Mouse (Mus musculus): ENCODE measurements at regions not wholly inside any gene's neighbourhood (a gene's known extent, or its start where the extent isn't known, plus 50 kb on each side); places are given as distances from the start of the nearest gene placed in this dataset.

- DNase-seq (ENCODE audit: low spot score in 2 of 2), result no peak
These were observed 1296.3 kb upstream of the Ppp6c start for GRCm38 (mm10) chr2:40522536-40522935.

- no peak for DNase-seq (ENCODE audit: low spot score in 2 of 2)
These were observed 1284.5 kb upstream of the Ppp6c start for GRCm38 (mm10) chr2:40510594-40511304.

GRCm38 (mm10) chr2:40478747-40479662 is 1252.8 kb upstream of the Ppp6c start:
- no peak for DNase-seq (ENCODE audit: low spot score in 2 of 2)

GRCm38 (mm10) chr2:40477414-40477813 is 1251.2 kb upstream of the Ppp6c start:
- no peak for DNase-seq (ENCODE audit: low spot score in 2 of 2)

- peak in 1 of 2 experiments; percentile 1 for DNase-seq (ENCODE audit: low spot score in 2 of 2)
These were observed 1230.1 kb upstream of the Ppp6c start for GRCm38 (mm10) chr2:40456374-40456773.

GRCm38 (mm10) chr2:40432821-40433490 is 1206.7 kb upstream of the Ppp6c start:
- no peak for DNase-seq (ENCODE audit: low spot score in 2 of 2)

GRCm38 (mm10) chr2:40431335-40431734 is 1205.1 kb upstream of the Ppp6c start:
- no peak for DNase-seq (ENCODE audit: low spot score in 2 of 2)

GRCm38 (mm10) chr2:40402418-40402817 is 1176.2 kb upstream of the Ppp6c start:
- no peak for DNase-seq (ENCODE audit: low spot score in 2 of 2)
